Mouse (Mus musculus) kidney, postnatal 25 days (tissue): ENCODE measurements at regions not wholly inside any gene's neighbourhood (a gene's known extent, or its start where the extent isn't known, plus 50 kb on each side); places are given as distances from the start of the nearest gene placed in this dataset.
A peak's percentile ranks its signal among the peaks of the same experiment; 100 is the strongest.

Experiments used
- DNase-seq, 2 experiments: peaks; one replicate each; pipeline ENCODE4 v3.0.0; 2021; ENCODE audit warnings: mixed read lengths in 2 of 2

- peak in 1 of 2 experiments; percentile 63 for DNase-seq
Measured at GRCm38 (mm10) chr6:6289806-6290205, 72.8 kb upstream of the Slc25a13 start.

- no peak for DNase-seq
Measured at GRCm38 (mm10) chr6:6280812-6281568, 64.0 kb upstream of the Slc25a13 start.

GRCm38 (mm10) chr6:6279646-6280045 lies 62.7 kb upstream of the Slc25a13 start:
- DNase-seq: no peak

GRCm38 (mm10) chr6:6270545-6270944 lies 53.6 kb upstream of the Slc25a13 start:
- DNase-seq: no peak
